Mouse (Mus musculus): ENCODE results near the gene Ddx56. TPM values are rescaled to one million over a fixed set of nuclear protein-coding genes. Genes with fewer than 3 reads are reported as not detected.
"Not testable (repeated sequence)": the region's sequence is repeated elsewhere in the genome, so short reads cannot be mapped to it uniquely, and the experiment has no call there.

Gene Ddx56
- polyA plus RNA-seq, 1 experiment from 2014 or later: 107 TPM

DNA sequence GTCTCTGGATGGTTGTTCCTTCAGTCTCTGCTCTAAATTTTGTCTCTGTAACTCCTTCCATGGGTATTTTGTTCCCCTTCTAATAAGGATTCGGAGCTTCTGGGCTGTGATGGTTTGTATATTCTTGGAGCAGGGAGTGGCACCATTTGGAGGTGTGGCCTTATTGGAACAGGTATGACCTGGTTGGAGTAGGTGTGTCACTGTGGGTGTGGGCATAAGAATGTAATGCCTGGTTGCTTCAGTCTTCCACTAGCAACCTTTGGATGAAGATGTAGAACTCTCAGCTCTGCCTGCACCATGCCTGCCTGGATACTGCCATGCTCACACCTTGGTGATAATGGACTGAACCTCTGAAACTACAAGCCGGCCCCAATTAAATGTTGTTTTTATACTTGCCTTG lies 13.0 kb downstream of the Ddx56 start:
- H3K27me3 ChIP-seq (ENCODE audit: control insufficient read depth, insufficient read depth, low read length); H3K4me3 ChIP-seq (ENCODE audit: low read depth, low read length); H3K9ac ChIP-seq (ENCODE audit: low read length); H3K4me2 ChIP-seq (ENCODE audit: low read depth); H3K4me1 ChIP-seq (ENCODE audit: control insufficient read depth, insufficient read depth, low read length); ATAC-seq (ENCODE audit: insufficient read depth, low FRiP score, low TSS enrichment); H3K9me3 ChIP-seq (ENCODE audit: control insufficient read depth, low read length); DNase-seq (ENCODE audit: low spot score); H3K36me3 ChIP-seq (ENCODE audit: control insufficient read depth, insufficient read depth, low read length); H3K27ac ChIP-seq (ENCODE audit: low read depth, low read length): not testable (repeated sequence)
- WGBS: 83% methylated on average over 2 of the region's 2 CpGs

DNA sequence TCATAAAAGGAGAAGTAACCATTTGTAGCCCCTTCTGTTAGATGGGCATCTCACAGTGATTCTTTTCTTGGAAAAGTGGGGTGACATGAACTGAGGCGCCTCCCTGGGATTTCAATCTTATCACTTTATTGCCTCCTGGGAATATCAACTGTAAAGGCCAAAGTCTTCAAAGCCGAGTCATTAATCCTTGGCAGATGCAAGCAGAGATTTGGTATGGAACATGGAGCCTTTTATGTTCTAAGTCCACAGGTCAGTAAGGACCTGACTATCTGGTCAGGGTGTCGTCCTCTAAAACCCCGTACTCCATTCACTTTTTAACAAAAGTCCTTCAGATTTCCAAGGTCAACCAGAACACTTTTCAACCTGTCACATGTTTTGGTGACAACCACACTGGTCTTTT lies 14.7 kb downstream of the Ddx56 start:
- H3K4me2 ChIP-seq (ENCODE audit: low read depth): no peak overlapping the region
- no peaks in the 10 kb centered on the region for H3K4me1 ChIP-seq (ENCODE audit: control insufficient read depth, insufficient read depth, low read length)
- no peak overlapping the region for H3K9ac ChIP-seq (ENCODE audit: low read length)
- no peak overlapping the region for H3K27ac ChIP-seq (ENCODE audit: low read depth, low read length)
- H3K4me3 ChIP-seq (ENCODE audit: low read depth, low read length): no peak overlapping the region
- no peaks in the 10 kb centered on the region for H3K27me3 ChIP-seq (ENCODE audit: control insufficient read depth, insufficient read depth, low read length)
- 95% methylated on average over 4 of the region's 4 CpGs for WGBS
- no peak for ATAC-seq (ENCODE audit: insufficient read depth, low FRiP score, low TSS enrichment)
- H3K36me3 ChIP-seq (ENCODE audit: control insufficient read depth, insufficient read depth, low read length): no peaks in the 10 kb centered on the region
- DNase-seq (ENCODE audit: low spot score): no peak
- no peaks in the 10 kb centered on the region for H3K9me3 ChIP-seq (ENCODE audit: control insufficient read depth, low read length)

GRCm38 (mm10) chr11:6252248-6252647 lies 15.3 kb downstream of the Ddx56 start:
- Histone ChIP-seq H3K4me1 (ENCODE audit: control insufficient read depth, insufficient read depth, low read length) (no peaks in the 10 kb centered on the region), H3K36me3 (ENCODE audit: control insufficient read depth, insufficient read depth, low read length) (no peaks in the 10 kb centered on the region), H3K27me3 (ENCODE audit: control insufficient read depth, insufficient read depth, low read length) (no peaks in the 10 kb centered on the region), H3K4me3 (ENCODE audit: low read depth, low read length) (no peak overlapping the region), H3K9me3 (ENCODE audit: control insufficient read depth, low read length) (no peaks in the 10 kb centered on the region), H3K4me2 (ENCODE audit: low read depth) (no peak overlapping the region), H3K9ac (ENCODE audit: low read length) (no peak overlapping the region), H3K27ac (ENCODE audit: low read depth, low read length) (no peak overlapping the region)
- 88% methylated on average over 5 of the region's 5 CpGs for WGBS
- no peak for DNase-seq (ENCODE audit: low spot score)
- no peak for ATAC-seq (ENCODE audit: insufficient read depth, low FRiP score, low TSS enrichment)

- no peaks in the 10 kb centered on the region for H3K36me3 ChIP-seq (ENCODE audit: control insufficient read depth, insufficient read depth, low read length)
- H3K9ac ChIP-seq (ENCODE audit: low read length): no peak overlapping the region
- no peaks in the 10 kb centered on the region for H3K27me3 ChIP-seq (ENCODE audit: control insufficient read depth, insufficient read depth, low read length)
- no peak overlapping the region for H3K4me3 ChIP-seq (ENCODE audit: low read depth, low read length)
- WGBS: 60% methylated on average over 18 of the region's 19 CpGs
- H3K9me3 ChIP-seq (ENCODE audit: control insufficient read depth, low read length): no peaks in the 10 kb centered on the region
- H3K4me1 ChIP-seq (ENCODE audit: control insufficient read depth, insufficient read depth, low read length): no peaks in the 10 kb centered on the region
- ATAC-seq (ENCODE audit: insufficient read depth, low FRiP score, low TSS enrichment) (no peak), DNase-seq (ENCODE audit: low spot score) (no peak)
- no peak overlapping the region for H3K27ac ChIP-seq (ENCODE audit: low read depth, low read length)
- H3K4me2 ChIP-seq (ENCODE audit: low read depth): no peak overlapping the region
Observed at GRCm38 (mm10) chr11:6244707-6245106, 22.9 kb downstream of the Ddx56 start.

DNA sequence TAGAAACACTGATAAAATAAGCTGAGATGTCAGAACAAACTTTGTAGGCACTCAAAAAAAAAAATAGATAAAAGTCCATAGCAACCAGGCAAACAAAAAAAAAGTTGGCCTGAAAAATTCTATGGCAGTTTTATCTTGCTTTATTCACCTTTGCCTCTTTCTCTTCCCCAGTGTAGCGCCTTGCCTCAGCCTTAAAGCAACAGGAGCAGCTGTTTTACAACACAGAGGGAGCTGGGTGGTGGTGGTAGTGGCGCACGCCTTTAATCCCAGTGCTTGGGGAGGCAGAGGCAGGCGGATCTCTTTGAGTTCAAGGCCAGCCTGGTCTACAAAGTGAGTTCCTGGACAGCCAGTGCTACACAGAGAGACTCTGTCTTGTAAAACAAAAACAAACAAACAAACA lies 34.5 kb downstream of the Ddx56 start:
- no peaks in the 10 kb centered on the region for H3K36me3 ChIP-seq (ENCODE audit: control insufficient read depth, insufficient read depth, low read length)
- ATAC-seq (ENCODE audit: insufficient read depth, low FRiP score, low TSS enrichment) (no peak), DNase-seq (ENCODE audit: low spot score) (no peak)
- no peaks in the 10 kb centered on the region for H3K9me3 ChIP-seq (ENCODE audit: control insufficient read depth, low read length)
- no peaks in the 10 kb centered on the region for H3K27me3 ChIP-seq (ENCODE audit: control insufficient read depth, insufficient read depth, low read length)
- no peak overlapping the region for H3K27ac ChIP-seq (ENCODE audit: low read depth, low read length)
- no peaks in the 10 kb centered on the region for H3K4me1 ChIP-seq (ENCODE audit: control insufficient read depth, insufficient read depth, low read length)
- H3K4me2 ChIP-seq (ENCODE audit: low read depth): no peak overlapping the region
- 84% methylated on average over 4 of the region's 4 CpGs for WGBS
- no peak overlapping the region for H3K9ac ChIP-seq (ENCODE audit: low read length)
- no peak overlapping the region for H3K4me3 ChIP-seq (ENCODE audit: low read depth, low read length)

- ATAC-seq (ENCODE audit: insufficient read depth, low FRiP score, low TSS enrichment) (no peak), DNase-seq (ENCODE audit: low spot score) (no peak)
- Histone ChIP-seq H3K4me2 (ENCODE audit: low read depth) (no peak within 1 kb of the TSS), H3K4me1 (ENCODE audit: control insufficient read depth, insufficient read depth, low read length) (no peaks in the 10 kb centered on the region), H3K9ac (ENCODE audit: low read length) (no peak within 1 kb of the TSS), H3K36me3 (ENCODE audit: control insufficient read depth, insufficient read depth, low read length) (no peaks in the 10 kb centered on the region), H3K27me3 (ENCODE audit: control insufficient read depth, insufficient read depth, low read length) (no peaks in the 10 kb centered on the region), H3K4me3 (ENCODE audit: low read depth, low read length) (no peak within 1 kb of the TSS), H3K9me3 (ENCODE audit: control insufficient read depth, low read length) (no peaks in the 10 kb centered on the region), H3K27ac (ENCODE audit: low read depth, low read length) (no peak within 1 kb of the TSS)
- 81% methylated on average over 7 of the region's 7 CpGs for WGBS
Observed at GRCm38 (mm10) chr11:6230012-6230411, 37.6 kb downstream of the Ddx56 start, which contains the start of gene Npc1l1. Gene Npc1l1, minus strand, starts transcription at chr11:6230143.

DNA sequence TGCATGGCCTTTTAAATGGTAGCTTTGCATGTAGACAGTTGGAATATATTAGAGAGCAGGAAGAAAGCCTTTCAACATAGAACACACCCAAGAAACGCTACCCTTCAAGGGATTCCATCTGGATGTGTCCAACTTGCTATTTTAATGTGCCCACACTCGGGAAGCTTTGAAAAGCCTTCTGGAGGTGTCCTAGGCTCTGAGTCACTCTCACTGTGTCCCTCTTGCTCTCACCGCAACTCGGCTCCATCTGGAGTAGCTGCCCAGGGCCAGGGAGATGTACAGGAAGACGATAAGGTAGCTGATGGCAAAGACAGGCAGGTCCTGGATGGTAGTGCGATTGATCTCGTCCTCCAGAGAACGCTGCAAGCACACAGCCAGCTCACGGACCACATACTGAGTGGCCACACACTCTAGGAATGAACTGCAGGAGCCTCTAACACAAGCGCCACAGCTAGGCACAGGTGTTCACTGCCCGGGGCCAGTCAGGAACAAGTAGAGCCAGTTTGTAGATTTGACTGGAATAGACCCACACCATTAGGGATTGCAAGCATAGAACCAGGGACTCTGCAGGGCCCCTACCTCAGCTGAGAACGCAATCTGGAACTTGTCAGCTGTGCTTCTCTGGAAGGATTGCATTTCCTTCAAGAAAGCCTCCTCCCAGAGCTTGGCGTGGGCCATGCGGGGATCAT lies 42.9 kb downstream of the Ddx56 start:
- H3K9ac ChIP-seq (ENCODE audit: low read length): no peak overlapping the region
- ATAC-seq (ENCODE audit: insufficient read depth, low FRiP score, low TSS enrichment): no peak

DNA sequence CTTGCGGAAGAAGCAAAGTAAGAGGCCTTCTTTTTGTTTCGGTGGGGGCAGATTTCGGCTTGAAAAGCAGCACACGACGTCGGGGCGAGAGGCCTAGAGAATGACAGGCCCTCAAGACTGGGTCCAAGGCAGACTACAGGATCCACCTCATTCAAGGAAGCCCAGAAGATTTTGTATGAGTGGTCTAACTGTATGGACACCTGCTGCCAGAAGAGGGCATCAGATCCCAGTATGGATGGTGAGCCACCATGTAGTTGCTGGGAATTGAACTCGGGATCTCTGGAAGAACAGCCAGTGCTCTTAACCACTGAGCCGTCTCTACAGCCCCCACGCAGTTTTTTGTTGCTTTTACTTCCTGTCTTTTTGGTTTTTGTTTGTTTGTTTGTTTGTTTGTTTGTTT lies 45.4 kb downstream of the Ddx56 start:
- Histone ChIP-seq H3K4me3 (ENCODE audit: low read depth, low read length) (no peak overlapping the region), H3K9me3 (ENCODE audit: control insufficient read depth, low read length) (no peaks in the 10 kb centered on the region), H3K27ac (ENCODE audit: low read depth, low read length) (no peak overlapping the region), H3K4me2 (ENCODE audit: low read depth) (no peak overlapping the region), H3K9ac (ENCODE audit: low read length) (no peak overlapping the region), H3K27me3 (ENCODE audit: control insufficient read depth, insufficient read depth, low read length) (no peaks in the 10 kb centered on the region), H3K36me3 (ENCODE audit: control insufficient read depth, insufficient read depth, low read length) (no peaks in the 10 kb centered on the region), H3K4me1 (ENCODE audit: control insufficient read depth, insufficient read depth, low read length) (no peaks in the 10 kb centered on the region)
- DNase-seq (ENCODE audit: low spot score): no peak
- ATAC-seq (ENCODE audit: insufficient read depth, low FRiP score, low TSS enrichment): no peak
- 95% methylated on average over 10 of the region's 10 CpGs for WGBS

More for the DNA sequence above, 42.9 kb downstream of the Ddx56 start:
- no peak for DNase-seq (ENCODE audit: low spot score)
- Histone ChIP-seq H3K27ac (ENCODE audit: low read depth, low read length) (no peak overlapping the region), H3K4me1 (ENCODE audit: control insufficient read depth, insufficient read depth, low read length) (no peaks in the 10 kb centered on the region), H3K4me3 (ENCODE audit: low read depth, low read length) (no peak overlapping the region), H3K4me2 (ENCODE audit: low read depth) (no peak overlapping the region), H3K27me3 (ENCODE audit: control insufficient read depth, insufficient read depth, low read length) (no peaks in the 10 kb centered on the region), H3K9me3 (ENCODE audit: control insufficient read depth, low read length) (no peaks in the 10 kb centered on the region), H3K36me3 (ENCODE audit: control insufficient read depth, insufficient read depth, low read length) (no peaks in the 10 kb centered on the region)
- WGBS: 80% methylated on average over 14 of the region's 14 CpGs

- no peaks in the 10 kb centered on the region for H3K27me3 ChIP-seq (ENCODE audit: control insufficient read depth, insufficient read depth, low read length)
- DNase-seq (ENCODE audit: low spot score): no peak
- no peak overlapping the region for H3K4me2 ChIP-seq (ENCODE audit: low read depth)
- no peaks in the 10 kb centered on the region for H3K4me1 ChIP-seq (ENCODE audit: control insufficient read depth, insufficient read depth, low read length)
- no peak overlapping the region for H3K4me3 ChIP-seq (ENCODE audit: low read depth, low read length)
- no peak for ATAC-seq (ENCODE audit: insufficient read depth, low FRiP score, low TSS enrichment)
- WGBS: 84% methylated on average over 6 of the region's 6 CpGs
- H3K36me3 ChIP-seq (ENCODE audit: control insufficient read depth, insufficient read depth, low read length): no peaks in the 10 kb centered on the region
- no peaks in the 10 kb centered on the region for H3K9me3 ChIP-seq (ENCODE audit: control insufficient read depth, low read length)
- H3K27ac ChIP-seq (ENCODE audit: low read depth, low read length): no peak overlapping the region
- no peak overlapping the region for H3K9ac ChIP-seq (ENCODE audit: low read length)
Observed at GRCm38 (mm10) chr11:6219967-6220366, 47.6 kb downstream of the Ddx56 start.
